Mouse (Mus musculus) urinary bladder, postnatal 4 days (tissue): ENCODE data around the gene Nxpe4.
A peak's percentile ranks its signal among the peaks of the same experiment; 100 is the strongest.

ENCODE experiments used
- DNase-seq, 2 experiments: peaks; one replicate each; pipeline ENCODE4 v3.0.0; 2021 to 2022; ENCODE audit warnings: low spot score in 2 of 2

Gene Nxpe4

GRCm38 (mm10) chr9:48329597-48329996, 167.8 kb downstream of the Nxpe4 start:
- DNase-seq = no peak

- DNase-seq = no peak
These were observed 177.1 kb downstream of the Nxpe4 start for GRCm38 (mm10) chr9:48338783-48339455.

- DNase-seq = no peak
These were observed 177.7 kb downstream of the Nxpe4 start for GRCm38 (mm10) chr9:48339563-48339962.

- DNase-seq = no peak
These were observed 179.0 kb downstream of the Nxpe4 start for GRCm38 (mm10) chr9:48340708-48341380.

GRCm38 (mm10) chr9:48345456-48345855, 183.6 kb downstream of the Nxpe4 start:
- DNase-seq = no peak

- no peak for DNase-seq
These were observed 184.0 kb downstream of the Nxpe4 start for GRCm38 (mm10) chr9:48345866-48346265.

GRCm38 (mm10) chr9:48353148-48353698, 191.4 kb downstream of the Nxpe4 start, which contains the start of gene Nxpe2:
Gene Nxpe2, minus strand, starts transcription at chr9:48353454.
- DNase-seq = no peak

- DNase-seq = no peak
These were observed 192.3 kb downstream of the Nxpe4 start for GRCm38 (mm10) chr9:48354122-48354521.

- DNase-seq = peak; percentile 54 to 77
These were observed 193.0 kb downstream of the Nxpe4 start for GRCm38 (mm10) chr9:48354793-48355192.

GRCm38 (mm10) chr9:48357097-48357496, 195.3 kb downstream of the Nxpe4 start:
- no peak for DNase-seq

- DNase-seq = no peak
These were observed 199.0 kb downstream of the Nxpe4 start for GRCm38 (mm10) chr9:48360826-48361225.

GRCm38 (mm10) chr9:48361815-48362631, 200.2 kb downstream of the Nxpe4 start:
- DNase-seq = no peak

GRCm38 (mm10) chr9:48362743-48363142, 200.9 kb downstream of the Nxpe4 start:
- DNase-seq = no peak

GRCm38 (mm10) chr9:48373232-48373878, 211.5 kb downstream of the Nxpe4 start:
- no peak for DNase-seq

- no peak for DNase-seq
These were observed 212.5 kb downstream of the Nxpe4 start for GRCm38 (mm10) chr9:48374357-48374756.

- no peak for DNase-seq
These were observed 226.6 kb downstream of the Nxpe4 start for GRCm38 (mm10) chr9:48388451-48388850.

GRCm38 (mm10) chr9:48389983-48390382, 228.2 kb downstream of the Nxpe4 start:
- no peak for DNase-seq

GRCm38 (mm10) chr9:48403590-48404209, 241.9 kb downstream of the Nxpe4 start:
- DNase-seq = no peak

- no peak for DNase-seq
These were observed 242.9 kb downstream of the Nxpe4 start for GRCm38 (mm10) chr9:48404687-48405086.

GRCm38 (mm10) chr9:48407549-48408327, 245.9 kb downstream of the Nxpe4 start:
- no peak for DNase-seq
